Mouse (Mus musculus) frontal cortex, postnatal 10 days (tissue): ENCODE measurements around the gene B9d2.

Experiments
- DNase-seq, 2 experiments: peaks; one replicate each; pipeline ENCODE4 v3.0.0; 2022; ENCODE audit warnings: low spot score in 2 of 2, mixed read lengths in 1 of 2

Gene B9d2

DNA sequence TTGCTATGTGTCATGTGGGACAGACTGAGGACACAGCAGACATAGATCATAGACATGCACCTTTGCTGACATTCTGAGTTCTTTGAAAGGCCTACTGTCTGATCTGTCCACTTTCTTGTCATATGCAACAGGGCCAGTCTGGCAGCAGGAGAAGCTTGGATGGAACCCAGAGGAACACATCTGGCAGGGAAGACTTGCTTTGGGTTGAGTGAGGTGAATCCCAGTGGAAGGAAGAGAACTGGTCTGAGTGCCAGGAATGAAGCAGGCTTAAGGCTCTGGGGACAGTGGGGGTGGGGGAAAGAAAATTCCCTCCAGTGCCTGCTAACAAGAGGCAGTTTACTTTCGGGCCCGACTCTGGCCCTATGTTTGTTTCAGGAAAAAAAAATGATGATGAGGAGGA is 49.3 kb downstream of the B9d2 start:
- DNase-seq, result no peak

- DNase-seq, result no peak
These were observed 50.9 kb downstream of the B9d2 start for GRCm38 (mm10) chr7:25731294-25732055.

- DNase-seq, result no peak
These were observed 54.4 kb downstream of the B9d2 start for GRCm38 (mm10) chr7:25734991-25735390.
